ENCODE assay signal across 10 mouse cellular contexts in the genomic region with DNA sequence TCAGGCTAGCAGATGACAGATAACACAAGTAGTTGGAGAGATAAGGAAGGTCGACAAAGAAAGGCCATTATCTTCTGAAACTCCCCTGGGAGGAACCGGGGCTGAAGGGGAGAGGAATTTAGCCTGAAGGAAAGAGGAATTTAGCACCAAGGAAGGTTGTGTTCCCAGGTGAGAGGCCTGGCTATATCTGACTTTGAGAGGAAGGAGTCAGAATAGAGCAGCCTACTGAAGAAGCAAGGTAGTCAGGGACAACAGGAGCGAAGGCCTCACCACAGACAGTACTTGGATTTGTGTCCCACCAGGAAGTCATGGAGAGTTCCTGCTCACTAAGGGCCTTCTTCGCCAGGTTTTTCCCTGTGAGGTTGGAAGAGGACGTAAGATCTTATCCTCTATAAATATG.
DNase-seq lines count a peak whose midpoint lies in the region; ATAC-seq and TF ChIP-seq lines count a peak whose summit lies in the region.
"Had no signal": no experiment of that assay in that cellular context is flagged by ENCODE, and none has a peak within 500 bp of the region (broad histone marks: within the 10 kb centered on the region; RNA-seq: fewer than 3 reads in every experiment).

No protein-coding gene starts in this region.

- 40% methylated on average over 5 of the region's 5 CpGs for WGBS in hindbrain, embryonic 12.5 days
- WGBS in hindbrain, embryonic 13.5 days = 44% methylated on average over 5 of the region's 5 CpGs
- 46% methylated on average over 5 of the region's 5 CpGs for WGBS in heart, embryonic 16.5 days

- no peak overlapping the region for H3K4me2 ChIP-seq in hindbrain, embryonic 12.5 days (replicated peaks)
- no peak overlapping the region for H3K4me2 ChIP-seq in hindbrain, embryonic 13.5 days
- H3K4me2 ChIP-seq in heart, embryonic 16.5 days (ENCODE audit: low read depth, low read length) = no peak overlapping the region

- no peak overlapping the region for H3K4me3 ChIP-seq in hindbrain, embryonic 12.5 days
- H3K4me3 ChIP-seq in hindbrain, embryonic 13.5 days = no peak overlapping the region
- H3K4me3 ChIP-seq in E14TG2a.4 (replicated peaks; ENCODE audit: low read length) = peak overlapping the region; percentile 29
- H3K4me3 ChIP-seq in bone marrow macrophage, adult 2 months (ENCODE audit: insufficient read depth, low read length) = 0 out of 2 replicates have a peak overlapping the region, but pooled peaks have one; percentile 3
- no peak overlapping the region for H3K4me3 ChIP-seq in heart, embryonic 16.5 days (ENCODE audit: low read length)
- H3K4me3 ChIP-seq: erythroblast, embryonic 14.5 days had no signal

- H3K9ac ChIP-seq in hindbrain, embryonic 12.5 days = no peak overlapping the region
- no peak overlapping the region for H3K9ac ChIP-seq in hindbrain, embryonic 13.5 days
- no peak overlapping the region for H3K9ac ChIP-seq in heart, embryonic 16.5 days (ENCODE audit: low read length)

- H3K9me3 ChIP-seq in hindbrain, embryonic 12.5 days (replicated peaks) = no peaks in the 10 kb centered on the region
- H3K9me3 ChIP-seq in hindbrain, embryonic 13.5 days = no peaks in the 10 kb centered on the region
- H3K9me3 ChIP-seq in E14TG2a.4 (ENCODE audit: low read length) = no peaks in the 10 kb centered on the region
- H3K9me3 ChIP-seq in heart, embryonic 16.5 days (replicated peaks; ENCODE audit: control insufficient read depth, low read length) = no peaks in the 10 kb centered on the region

- H3K27ac ChIP-seq in hindbrain, embryonic 12.5 days = peak overlapping the region; percentile 41
- H3K27ac ChIP-seq in hindbrain, embryonic 13.5 days = no peak overlapping the region
- peak overlapping the region; percentile 89 for H3K27ac ChIP-seq in bone marrow macrophage, adult 2 months (ENCODE audit: insufficient read depth, low read depth, low read length)
- H3K27ac ChIP-seq in heart, embryonic 16.5 days (ENCODE audit: low read length) = peak overlapping the region; percentile 40

- no peak for TF ChIP-seq POLR2A in bone marrow macrophage, adult 2 months (IDR thresholded peaks at IDR 0.05; ENCODE audit: borderline replicate concordance, low read depth, low read length)

- no peaks in the 10 kb centered on the region for H3K27me3 ChIP-seq in hindbrain, embryonic 12.5 days
- H3K27me3 ChIP-seq in hindbrain, embryonic 13.5 days = no peaks in the 10 kb centered on the region
- no peaks in the 10 kb centered on the region for H3K27me3 ChIP-seq in E14TG2a.4 (ENCODE audit: insufficient read depth, low read length)
- H3K27me3 ChIP-seq in heart, embryonic 16.5 days (ENCODE audit: control insufficient read depth, insufficient read depth, low read length) = no peaks in the 10 kb centered on the region

- H3K36me3 ChIP-seq in hindbrain, embryonic 12.5 days = no peaks in the 10 kb centered on the region
- H3K36me3 ChIP-seq in hindbrain, embryonic 13.5 days = no peaks in the 10 kb centered on the region
- H3K36me3 ChIP-seq in E14TG2a.4 (ENCODE audit: insufficient read depth, low read length) = no peaks in the 10 kb centered on the region
- no peaks in the 10 kb centered on the region for H3K36me3 ChIP-seq in heart, embryonic 16.5 days (ENCODE audit: control insufficient read depth, insufficient read depth)

- peaks cover 41% of the 10 kb centered on the region for H3K4me1 ChIP-seq in hindbrain, embryonic 12.5 days
- H3K4me1 ChIP-seq in hindbrain, embryonic 13.5 days (replicated peaks) = peaks cover 35% of the 10 kb centered on the region
- H3K4me1 ChIP-seq in E14TG2a.4 (replicated peaks; ENCODE audit: low read depth, low read length) = peaks cover 66% of the 10 kb centered on the region
- H3K4me1 ChIP-seq in bone marrow macrophage, adult 2 months (ENCODE audit: control insufficient read depth, insufficient read depth, low read length) = peaks cover 59% of the 10 kb centered on the region
- H3K4me1 ChIP-seq in heart, embryonic 16.5 days (ENCODE audit: control insufficient read depth, insufficient read depth, low read length) = peaks cover 28% of the 10 kb centered on the region

- no peak for TF ChIP-seq CTCF in E14TG2a.4 (conservative IDR thresholded peaks at IDR 0.05; ENCODE audit: low read length)
- TF ChIP-seq CTCF in bone marrow macrophage, adult 2 months (IDR thresholded peaks at IDR 0.05; ENCODE audit: low read depth, low read length) = no peak

- ATAC-seq in hindbrain, embryonic 12.5 days (ENCODE audit: low FRiP score) = no peak
- ATAC-seq in hindbrain, embryonic 13.5 days (ENCODE audit: low FRiP score) = no peak
- no peak for ATAC-seq in heart, embryonic 16.5 days (replicated peaks; ENCODE audit: extremely low read depth, insufficient read depth, low FRiP score)

- no peak for DNase-seq in ovary, adult 18-20 months (ENCODE audit: low spot score)
- DNase-seq in cerebellum, adult 11 months = no peak
- DNase-seq: lung, postnatal 14 days; thymus, adult 18-20 months had no signal

Comparison
In these comparisons a context has a peak if more than half of its experiments do, and no peak if none do; other contexts are left out.
1. H3K4me3 ChIP-seq: peak in E14TG2a.4 (single experiment) and bone marrow macrophage, adult 2 months (single experiment); none in hindbrain, embryonic 12.5 days (single experiment), hindbrain, embryonic 13.5 days (single experiment) and heart, embryonic 16.5 days (single experiment).